Comparison of ENCODE assay signal across 9 mouse cellular contexts in genomic region chr9:44391466-44391865, GRCm38 (mm10). TPM values are rescaled to one million over a fixed set of nuclear protein-coding genes. Genes with fewer than 3 reads are reported as not detected.
DNase-seq lines count a peak whose midpoint lies in the region; ATAC-seq and TF ChIP-seq lines count a peak whose summit lies in the region.
"Had no signal": no experiment of that assay in that cellular context is flagged by ENCODE, and none has a peak within 500 bp of the region (broad histone marks: within the 10 kb centered on the region; RNA-seq: fewer than 3 reads in every experiment).

No protein-coding gene starts in this region.

- peak; percentile 68 to 79 for DNase-seq in heart, adult 2 months
- DNase-seq in heart, postnatal 25 days (ENCODE audit: low spot score), result no peak
- DNase-seq in adrenal gland, postnatal 36 days, result peak; percentile 78 to 87
- DNase-seq in intestine, embryonic 14.5 days (ENCODE audit: low spot score), result peak; percentile 84
- DNase-seq in limb, embryonic 11.5 days (ENCODE audit: low spot score), result peak; percentile 80
- DNase-seq in midbrain, embryonic 14.5 days, result peak; percentile 86
- DNase-seq in spleen, postnatal 4 days (ENCODE audit: low spot score in 2 of 2), result peak; percentile 80 to 92

- H3K9ac ChIP-seq in heart, adult 2 months (ENCODE audit: low read depth, low read length), result no peak overlapping the region
- no peak overlapping the region for H3K9ac ChIP-seq in intestine, embryonic 14.5 days (ENCODE audit: low read length)
- no peak overlapping the region for H3K9ac ChIP-seq in limb, embryonic 11.5 days (ENCODE audit: low read length)
- H3K9ac ChIP-seq in midbrain, embryonic 14.5 days (replicated peaks; ENCODE audit: low read length), result no peak overlapping the region
- H3K9ac ChIP-seq: limb, embryonic 15.5 days had no signal

- peak; percentile 79 for ATAC-seq in erythroblast, adult 5-6 weeks (replicated peaks; ENCODE audit: low FRiP score, poor library complexity, severe bottlenecking)
- ATAC-seq in intestine, embryonic 14.5 days (replicated peaks; ENCODE audit: low FRiP score, low TSS enrichment, low read depth), result no peak
- no peak for ATAC-seq in limb, embryonic 11.5 days (ENCODE audit: insufficient number of reproducible peaks, low FRiP score, low TSS enrichment, low read depth)
- no peak for ATAC-seq in midbrain, embryonic 14.5 days (ENCODE audit: low FRiP score, low TSS enrichment)

- no peaks in the 10 kb centered on the region for H3K9me3 ChIP-seq in intestine, embryonic 14.5 days (ENCODE audit: control insufficient read depth, low read length)
- H3K9me3 ChIP-seq in limb, embryonic 11.5 days (ENCODE audit: control insufficient read depth, low read length), result no peaks in the 10 kb centered on the region
- no peaks in the 10 kb centered on the region for H3K9me3 ChIP-seq in midbrain, embryonic 14.5 days (ENCODE audit: control insufficient read depth, low read length)
- H3K9me3 ChIP-seq: limb, embryonic 15.5 days had no signal

- H3K4me2 ChIP-seq in intestine, embryonic 14.5 days (ENCODE audit: low read length), result no peak overlapping the region
- no peak overlapping the region for H3K4me2 ChIP-seq in limb, embryonic 11.5 days (ENCODE audit: low read depth, severe bottlenecking)
- no peak overlapping the region for H3K4me2 ChIP-seq in midbrain, embryonic 14.5 days (ENCODE audit: low read length)
- H3K4me2 ChIP-seq: limb, embryonic 15.5 days had no signal

- H3K36me3 ChIP-seq in heart, adult 2 months (ENCODE audit: control insufficient read depth, insufficient read depth, low read length), result no peaks in the 10 kb centered on the region
- H3K36me3 ChIP-seq in intestine, embryonic 14.5 days (ENCODE audit: control insufficient read depth, insufficient read depth, low read length), result peaks cover 58% of the 10 kb centered on the region
- H3K36me3 ChIP-seq in limb, embryonic 11.5 days (ENCODE audit: control insufficient read depth, insufficient read depth, low read length), result peaks cover 18% of the 10 kb centered on the region; the same call in 1 of the 2 replicates
- H3K36me3 ChIP-seq in midbrain, embryonic 14.5 days (ENCODE audit: control insufficient read depth, insufficient read depth, low read length), result peaks cover 56% of the 10 kb centered on the region

- H3K79me2 ChIP-seq in heart, adult 2 months (replicated peaks; ENCODE audit: control insufficient read depth, insufficient read depth, low read length), result no peaks in the 10 kb centered on the region

- 12% methylated on average over 4 of the region's 4 CpGs for WGBS in heart, adult 2 months
- 37% methylated on average over 4 of the region's 4 CpGs for WGBS in intestine, embryonic 14.5 days
- WGBS in limb, embryonic 11.5 days, result 46% methylated on average over 4 of the region's 4 CpGs
- WGBS in midbrain, embryonic 14.5 days, result 34% methylated on average over 4 of the region's 4 CpGs

- intact Hi-C loops in heart, adult 2 months (cut with DNase I), result loop anchor here (2.0 to 5.0 kb wide), 3 partner anchors 99 to 265 kb away; no protein-coding TSS in a partner anchor
- intact Hi-C loops in heart, postnatal 25 days (cut with DNase I), result loop anchor here (2.0 to 5.0 kb wide), 3 partner anchors 151 to 404 kb away; partner anchors contain the start of gene Ccdc153

- peaks cover 3% of the 10 kb centered on the region for H3K4me1 ChIP-seq in heart, adult 2 months (ENCODE audit: control insufficient read depth, insufficient read depth, low read length)
- H3K4me1 ChIP-seq in intestine, embryonic 14.5 days (replicated peaks; ENCODE audit: control insufficient read depth, insufficient read depth, low read length), result 0 out of 2 replicates have a peak, but pooled peaks cover 5% of the 10 kb centered on the region
- no peaks in the 10 kb centered on the region for H3K4me1 ChIP-seq in limb, embryonic 11.5 days (ENCODE audit: control insufficient read depth, insufficient read depth, low read length)
- H3K4me1 ChIP-seq in midbrain, embryonic 14.5 days (ENCODE audit: control insufficient read depth, insufficient read depth, low read length), result no peaks in the 10 kb centered on the region; the same call in 1 of the 2 replicates
- H3K4me1 ChIP-seq: limb, embryonic 15.5 days had no signal

- H3K4me3 ChIP-seq in heart, adult 2 months, result no peak overlapping the region
- no peak overlapping the region for H3K4me3 ChIP-seq in intestine, embryonic 14.5 days (ENCODE audit: low read depth, low read length)
- no peak overlapping the region for H3K4me3 ChIP-seq in limb, embryonic 11.5 days (ENCODE audit: low read depth, low read length)
- H3K4me3 ChIP-seq in midbrain, embryonic 14.5 days (replicated peaks; ENCODE audit: low read depth, low read length), result no peak overlapping the region
- H3K4me3 ChIP-seq: limb, embryonic 15.5 days had no signal

- TF ChIP-seq POLR2A in heart, adult 2 months (IDR thresholded peaks at IDR 0.05; ENCODE audit: insufficient read depth, low read depth, low read length), result no peak

- no peak overlapping the region for H3K27ac ChIP-seq in heart, adult 2 months
- H3K27ac ChIP-seq in intestine, embryonic 14.5 days (ENCODE audit: low read depth), result no peak overlapping the region
- no peak overlapping the region for H3K27ac ChIP-seq in limb, embryonic 11.5 days (replicated peaks; ENCODE audit: low read depth, low read length)
- no peak overlapping the region for H3K27ac ChIP-seq in midbrain, embryonic 14.5 days (replicated peaks; ENCODE audit: low read depth, low read length)
- H3K27ac ChIP-seq: limb, embryonic 15.5 days had no signal

- no peaks in the 10 kb centered on the region for H3K27me3 ChIP-seq in heart, adult 2 months (ENCODE audit: control insufficient read depth, insufficient read depth, low read length)
- no peaks in the 10 kb centered on the region for H3K27me3 ChIP-seq in intestine, embryonic 14.5 days (replicated peaks; ENCODE audit: control insufficient read depth, insufficient read depth, low read length)
- no peaks in the 10 kb centered on the region for H3K27me3 ChIP-seq in limb, embryonic 11.5 days (ENCODE audit: control insufficient read depth, insufficient read depth, low read length)
- H3K27me3 ChIP-seq in midbrain, embryonic 14.5 days (ENCODE audit: control insufficient read depth, insufficient read depth, low read length), result no peaks in the 10 kb centered on the region
- H3K27me3 ChIP-seq: limb, embryonic 15.5 days had no signal

- peak; percentile 92 for TF ChIP-seq CTCF in heart, adult 2 months (IDR thresholded peaks at IDR 0.05)

- TF ChIP-seq EP300 in heart, adult 2 months (IDR thresholded peaks at IDR 0.05; ENCODE audit: insufficient read depth, low read depth, low read length), result no peak

RNA-seq across cellular contexts. Expression of gene Slc37a4, which starts 5.2 kb away (rescaled TPM):
- 10 to 100 TPM; 20.9 to 24.8 TPM for total RNA-seq in heart, adult 2 months (2021)
- 38.9 and 62.9 TPM in 2 replicates for polyA plus RNA-seq in heart, adult 2 months (2012; rRNA removed)
- total RNA-seq in heart, postnatal 25 days (2021), result 10 to 100 TPM; 25.5 to 27.9 TPM
- total RNA-seq in adrenal gland, postnatal 36 days (2021), result 10 to 100 TPM; 13.5 to 18.6 TPM
- total RNA-seq in erythroblast, adult 5-6 weeks (2015; ENCODE audit: low replicate concordance), result 4.0 and 25.9 TPM in 2 replicates
- 2.5 and 4.0 TPM in 2 replicates for total RNA-seq in erythroblast, adult 5-6 weeks (2017; ENCODE audit: low replicate concordance)
- polyA plus RNA-seq in intestine, embryonic 14.5 days (2014; fragmentation: Nextera tagmentation; extraction: Ambion mirVana), result 37.8 and 38.1 TPM in 2 replicates
- polyA plus RNA-seq in limb, embryonic 11.5 days (2014; fragmentation: Nextera tagmentation; extraction: Ambion mirVana), result 10.1 and 10.6 TPM in 2 replicates
- polyA plus RNA-seq in midbrain, embryonic 14.5 days (2014; fragmentation: Nextera tagmentation; extraction: Ambion mirVana), result 42.9 and 46.8 TPM in 2 replicates

RNA-seq across cellular contexts. Expression of gene Hyou1, which starts 12.2 kb away (rescaled TPM):
- total RNA-seq in heart, adult 2 months (2021), result 10 to 100 TPM; 73.9 to 79.6 TPM
- polyA plus RNA-seq in heart, adult 2 months (2012; rRNA removed), result 23.1 and 41.1 TPM in 2 replicates
- 10 to 100 TPM; 70.2 to 78.9 TPM for total RNA-seq in heart, postnatal 25 days (2021)
- 100 to 1,000 TPM; 203 to 204 TPM for total RNA-seq in adrenal gland, postnatal 36 days (2021)
- total RNA-seq in erythroblast, adult 5-6 weeks (2015; ENCODE audit: low replicate concordance), result 12.1 and 14.0 TPM in 2 replicates
- total RNA-seq in erythroblast, adult 5-6 weeks (2017; ENCODE audit: low replicate concordance), result 16.7 and 18.1 TPM in 2 replicates
- 28.4 and 37.0 TPM in 2 replicates for polyA plus RNA-seq in intestine, embryonic 14.5 days (2014; fragmentation: Nextera tagmentation; extraction: Ambion mirVana)
- polyA plus RNA-seq in limb, embryonic 11.5 days (2014; fragmentation: Nextera tagmentation; extraction: Ambion mirVana), result 36.1 and 39.7 TPM in 2 replicates
- polyA plus RNA-seq in midbrain, embryonic 14.5 days (2014; fragmentation: Nextera tagmentation; extraction: Ambion mirVana), result 18.2 and 27.1 TPM in 2 replicates

RNA-seq across cellular contexts. Expression of gene Rps25, which starts 15.5 kb away (rescaled TPM):
- 100 to 1,000 TPM; 735 to 889 TPM for total RNA-seq in heart, adult 2 months (2021)
- polyA plus RNA-seq in heart, adult 2 months (2012; rRNA removed), result 162 and 268 TPM in 2 replicates
- 100 to 1,000 TPM; 745 to 824 TPM for total RNA-seq in heart, postnatal 25 days (2021)
- total RNA-seq in adrenal gland, postnatal 36 days (2021), result 1,000 to 10,000 TPM; 1,182 to 1,266 TPM
- 639 and 656 TPM in 2 replicates for total RNA-seq in erythroblast, adult 5-6 weeks (2015; ENCODE audit: low replicate concordance)
- total RNA-seq in erythroblast, adult 5-6 weeks (2017; ENCODE audit: low replicate concordance), result 277 and 380 TPM in 2 replicates
- 2,858 and 3,005 TPM in 2 replicates for polyA plus RNA-seq in intestine, embryonic 14.5 days (2014; fragmentation: Nextera tagmentation; extraction: Ambion mirVana)
- polyA plus RNA-seq in limb, embryonic 11.5 days (2014; fragmentation: Nextera tagmentation; extraction: Ambion mirVana), result 2,256 and 2,311 TPM in 2 replicates
- 1,282 and 1,427 TPM in 2 replicates for polyA plus RNA-seq in midbrain, embryonic 14.5 days (2014; fragmentation: Nextera tagmentation; extraction: Ambion mirVana)

RNA-seq across cellular contexts. Expression of gene Trappc4, which starts 15.9 kb away (rescaled TPM):
- total RNA-seq in heart, adult 2 months (2021), result 10 to 100 TPM; 34.9 to 36.2 TPM
- polyA plus RNA-seq in heart, adult 2 months (2012; rRNA removed), result 28.2 and 39.9 TPM in 2 replicates
- total RNA-seq in heart, postnatal 25 days (2021), result 10 to 100 TPM; 34.9 to 35.1 TPM
- total RNA-seq in adrenal gland, postnatal 36 days (2021), result 10 to 100 TPM; 82.0 to 95.7 TPM
- 27.0 and 53.0 TPM in 2 replicates for total RNA-seq in erythroblast, adult 5-6 weeks (2015; ENCODE audit: low replicate concordance)
- 2.5 and 12.2 TPM in 2 replicates for total RNA-seq in erythroblast, adult 5-6 weeks (2017; ENCODE audit: low replicate concordance)
- polyA plus RNA-seq in intestine, embryonic 14.5 days (2014; fragmentation: Nextera tagmentation; extraction: Ambion mirVana), result 113 and 120 TPM in 2 replicates
- 141 TPM in 2 replicates for polyA plus RNA-seq in limb, embryonic 11.5 days (2014; fragmentation: Nextera tagmentation; extraction: Ambion mirVana)
- polyA plus RNA-seq in midbrain, embryonic 14.5 days (2014; fragmentation: Nextera tagmentation; extraction: Ambion mirVana), result 329 and 359 TPM in 2 replicates

RNA-seq across cellular contexts. Expression of gene Ccdc84, which starts 26.9 kb away (rescaled TPM):
- 1 to 10 TPM; 5.5 to 5.7 TPM for total RNA-seq in heart, adult 2 months (2021)
- 10.5 and 18.1 TPM in 2 replicates for polyA plus RNA-seq in heart, adult 2 months (2012; rRNA removed)
- total RNA-seq in heart, postnatal 25 days (2021), result 1 to 10 TPM; 7.2 to 8.0 TPM
- total RNA-seq in adrenal gland, postnatal 36 days (2021), result 10 to 100 TPM; 14.7 to 18.9 TPM
- 3.8 and 18.8 TPM in 2 replicates for total RNA-seq in erythroblast, adult 5-6 weeks (2015; ENCODE audit: low replicate concordance)
- 9.1 and 12.0 TPM in 2 replicates for total RNA-seq in erythroblast, adult 5-6 weeks (2017; ENCODE audit: low replicate concordance)
- 27.1 and 29.3 TPM in 2 replicates for polyA plus RNA-seq in intestine, embryonic 14.5 days (2014; fragmentation: Nextera tagmentation; extraction: Ambion mirVana)
- polyA plus RNA-seq in limb, embryonic 11.5 days (2014; fragmentation: Nextera tagmentation; extraction: Ambion mirVana), result 22.0 and 27.1 TPM in 2 replicates
- 33.3 and 36.4 TPM in 2 replicates for polyA plus RNA-seq in midbrain, embryonic 14.5 days (2014; fragmentation: Nextera tagmentation; extraction: Ambion mirVana)
